Mouse (Mus musculus) thymus, adult 2 months (tissue): ENCODE measurements around the gene Hmces.

Source experiments
- CTCF ChIP-seq: fragments of 200-500 bp; IDR thresholded peaks from 2 replicates; pipeline ENCODE4 v1.5.1; 2012; ENCODE audit warnings: mild to moderate bottlenecking, control low read depth, low read length, moderate library complexity, borderline replicate concordance; ENCODE audit not compliant: control insufficient read depth, poor library complexity, insufficient read depth; ENCODE audit errors: extremely low read depth
- POLR2A ChIP-seq: fragments of 200-500 bp; IDR thresholded peaks from 2 replicates; pipeline ENCODE4 v1.6.1; 2012; ENCODE audit warnings: mild to moderate bottlenecking, low read length, control low read depth, moderate library complexity; ENCODE audit not compliant: control insufficient read depth, poor library complexity, insufficient read depth; ENCODE audit errors: extremely low read depth

GRCm38 (mm10) chr6:87879628-87880027 lies 34.1 kb upstream of the Hmces start:
- no peak for TF ChIP-seq CTCF
- TF ChIP-seq POLR2A: no peak
